In genomic region chr15:88921131-88921991, GRCm38 (mm10) we compare ENCODE assay signal across 7 mouse cellular contexts. TPM values are rescaled to one million over a fixed set of nuclear protein-coding genes. Genes with fewer than 3 reads are reported as not detected.
DNase-seq lines count a peak whose midpoint lies in the region; ATAC-seq lines count a peak whose summit lies in the region.

No protein-coding gene starts in this region.

- H3K9me3 ChIP-seq in hindbrain, embryonic 13.5 days, result no peaks in the 10 kb centered on the region

- peak; percentile 89 for ATAC-seq in frontal cortex, adult (ENCODE audit: low TSS enrichment)
- peak; percentile 73; the same call in 1 of the 2 replicates for ATAC-seq in hindbrain, embryonic 13.5 days (ENCODE audit: low FRiP score)

- H3K27me3 ChIP-seq in hindbrain, embryonic 13.5 days, result 0 out of 2 replicates have a peak, but pooled peaks cover 6% of the 10 kb centered on the region

- H3K27ac ChIP-seq in hindbrain, embryonic 13.5 days, result no peak overlapping the region

- H3K4me3 ChIP-seq in hindbrain, embryonic 13.5 days, result no peak overlapping the region

- H3K36me3 ChIP-seq in hindbrain, embryonic 13.5 days, result no peaks in the 10 kb centered on the region

- 0 out of 2 replicates have a peak, but pooled peaks cover 4% of the 10 kb centered on the region for H3K4me1 ChIP-seq in hindbrain, embryonic 13.5 days (replicated peaks)

- DNase-seq in WW6 (ENCODE audit: low read depth, low spot score), result peak; percentile 54
- peak; percentile 90 for DNase-seq in cerebellum, adult 9-10 months
- peak; percentile 75 to 88 for DNase-seq in layer of hippocampus, postnatal 14 days (ENCODE audit: low spot score in 2 of 2)
- DNase-seq in lung, postnatal 4 days, result peak; percentile 61 to 80
- peak; percentile 61 for DNase-seq in right cerebral cortex, postnatal 25 days

- 0 out of 2 replicates have a peak overlapping the region, but pooled peaks have one; percentile 24 for H3K9ac ChIP-seq in hindbrain, embryonic 13.5 days

- no peak overlapping the region for H3K4me2 ChIP-seq in hindbrain, embryonic 13.5 days

- 29% methylated on average over 12 of the region's 12 CpGs for WGBS in hindbrain, embryonic 13.5 days

RNA-seq across cellular contexts. Expression of gene Ttll8, which starts 32.9 kb away (rescaled TPM):
- not detected in 2 replicates for polyA plus RNA-seq in hindbrain, embryonic 13.5 days (2015; fragmentation: Nextera tagmentation; extraction: Ambion mirVana)
- total RNA-seq in layer of hippocampus, postnatal 14 days (2021), result 1 to 10 TPM; 2.0 to 2.9 TPM

RNA-seq across cellular contexts. Expression of gene Mlc1, which starts 57.4 kb away (rescaled TPM):
- 8.2 and 11.8 TPM in 2 replicates for polyA plus RNA-seq in hindbrain, embryonic 13.5 days (2015; fragmentation: Nextera tagmentation; extraction: Ambion mirVana)
- total RNA-seq in layer of hippocampus, postnatal 14 days (2021), result 100 to 1,000 TPM; 132 to 137 TPM

RNA-seq across cellular contexts. Expression of gene Pim3, which starts 59.4 kb away (rescaled TPM):
- 45.6 and 47.2 TPM in 2 replicates for polyA plus RNA-seq in hindbrain, embryonic 13.5 days (2015; fragmentation: Nextera tagmentation; extraction: Ambion mirVana)
- 10 to 100 TPM; 40.8 to 48.4 TPM for total RNA-seq in layer of hippocampus, postnatal 14 days (2021)
